Mouse (Mus musculus): ENCODE measurements around the gene Upk1a. TPM values are rescaled to one million over a fixed set of nuclear protein-coding genes. Genes with fewer than 3 reads are reported as not detected.

Gene Upk1a
- polyA plus RNA-seq, 1 experiment from 2014 or later = 1.2 TPM

DNA sequence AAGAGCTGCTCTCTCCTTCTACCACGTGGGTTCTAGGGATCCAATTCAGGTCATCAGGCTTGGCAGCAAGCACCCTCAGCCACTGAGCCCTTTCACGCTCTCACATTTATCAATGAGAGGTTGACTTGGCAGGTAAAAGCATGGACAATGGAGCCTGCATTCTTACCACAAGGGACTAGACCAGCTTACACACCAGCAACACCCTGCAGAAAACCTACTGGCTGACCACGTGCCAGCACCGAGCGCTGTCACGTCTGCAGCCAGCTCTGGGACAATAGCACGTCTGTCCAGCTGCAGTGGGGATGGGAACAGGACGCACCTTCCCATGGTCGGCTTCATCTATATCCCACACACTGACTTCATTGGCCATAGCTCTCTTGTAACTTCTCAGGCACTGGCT, 6.0 kb upstream of the Upk1a start:
- Histone ChIP-seq H3K27me3 (ENCODE audit: insufficient read depth, poor library complexity, severe bottlenecking) (no peaks in the 10 kb centered on the region), H3K36me3 (peaks cover 84% of the 10 kb centered on the region), H3K4me1 (replicated peaks) (no peaks in the 10 kb centered on the region), H3K4me3 (no peak overlapping the region), H3K27ac (no peak overlapping the region), H3K9me3 (no peaks in the 10 kb centered on the region)
- 96% methylated on average over 9 of the region's 9 CpGs for WGBS
- no peak for DNase-seq (ENCODE audit: low spot score)

DNA sequence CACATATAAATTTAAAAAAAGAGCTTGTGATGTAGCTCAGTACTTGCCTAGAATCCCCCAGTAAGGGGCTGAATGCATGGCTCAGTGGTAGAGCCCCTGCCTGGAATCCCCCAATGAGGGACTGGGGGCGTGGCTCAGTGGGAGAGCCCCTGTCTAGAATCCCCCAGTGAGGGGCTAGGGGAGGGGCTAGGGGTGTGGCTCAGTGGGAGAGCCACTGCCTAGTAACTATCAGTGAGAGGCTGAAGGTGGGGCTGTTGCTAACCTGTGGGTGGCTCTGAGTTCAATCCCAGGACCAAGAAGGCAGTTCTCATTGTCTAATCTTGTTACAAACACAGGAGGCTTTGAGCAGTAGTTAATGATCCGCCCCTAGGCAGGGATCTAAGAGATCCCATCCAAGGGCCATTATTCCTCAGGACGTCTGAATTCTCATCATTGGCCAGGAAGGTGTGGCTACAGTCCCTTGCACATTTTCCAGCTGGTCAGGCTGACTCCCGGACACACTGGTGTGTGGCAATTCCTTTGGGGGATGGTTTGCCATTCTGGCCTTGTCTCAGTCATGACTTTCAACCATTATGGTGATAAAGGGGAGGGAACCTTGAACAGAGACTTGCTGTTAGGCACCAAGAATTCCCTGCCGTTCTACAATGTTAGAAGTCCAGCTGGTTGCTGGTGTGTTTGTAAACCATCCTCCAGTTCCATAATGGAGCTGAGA, 2.6 kb upstream of the Upk1a start:
- H3K27ac ChIP-seq = no peak overlapping the region
- no peaks in the 10 kb centered on the region for H3K9me3 ChIP-seq
- no peak overlapping the region for H3K4me3 ChIP-seq
- H3K36me3 ChIP-seq = peaks cover 53% of the 10 kb centered on the region
- no peaks in the 10 kb centered on the region for H3K4me1 ChIP-seq (replicated peaks)
- 59% methylated on average over 5 of the region's 5 CpGs for WGBS
- H3K27me3 ChIP-seq (ENCODE audit: insufficient read depth, poor library complexity, severe bottlenecking) = no peaks in the 10 kb centered on the region
- no peak for DNase-seq (ENCODE audit: low spot score)

DNA sequence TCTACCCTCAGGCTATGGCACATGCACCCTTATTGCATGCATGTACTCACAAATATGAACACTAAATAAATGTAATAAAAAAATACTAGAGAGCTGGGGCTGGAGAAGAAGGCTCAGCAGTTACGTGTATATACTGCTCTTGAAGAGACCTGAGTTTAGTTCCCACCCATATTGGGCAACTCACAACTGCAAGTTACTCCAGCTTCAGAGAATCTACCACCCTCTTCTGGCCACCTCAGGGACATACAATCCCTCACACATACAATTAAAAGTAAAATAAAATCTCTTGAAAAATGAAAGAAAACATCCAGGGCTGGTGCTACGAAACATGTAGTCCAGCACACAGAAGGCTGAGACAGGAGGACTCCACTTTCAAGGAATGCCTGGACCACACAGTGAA, 1.8 kb upstream of the Upk1a start:
- Histone ChIP-seq H3K36me3 (peaks cover 46% of the 10 kb centered on the region), H3K27me3 (ENCODE audit: insufficient read depth, poor library complexity, severe bottlenecking) (no peaks in the 10 kb centered on the region), H3K9me3 (no peaks in the 10 kb centered on the region), H3K4me1 (replicated peaks) (no peaks in the 10 kb centered on the region), H3K27ac (no peak overlapping the region), H3K4me3 (no peak overlapping the region)
- DNase-seq (ENCODE audit: low spot score) = no peak
- WGBS = 81% methylated on average over 2 of the region's 2 CpGs

DNA sequence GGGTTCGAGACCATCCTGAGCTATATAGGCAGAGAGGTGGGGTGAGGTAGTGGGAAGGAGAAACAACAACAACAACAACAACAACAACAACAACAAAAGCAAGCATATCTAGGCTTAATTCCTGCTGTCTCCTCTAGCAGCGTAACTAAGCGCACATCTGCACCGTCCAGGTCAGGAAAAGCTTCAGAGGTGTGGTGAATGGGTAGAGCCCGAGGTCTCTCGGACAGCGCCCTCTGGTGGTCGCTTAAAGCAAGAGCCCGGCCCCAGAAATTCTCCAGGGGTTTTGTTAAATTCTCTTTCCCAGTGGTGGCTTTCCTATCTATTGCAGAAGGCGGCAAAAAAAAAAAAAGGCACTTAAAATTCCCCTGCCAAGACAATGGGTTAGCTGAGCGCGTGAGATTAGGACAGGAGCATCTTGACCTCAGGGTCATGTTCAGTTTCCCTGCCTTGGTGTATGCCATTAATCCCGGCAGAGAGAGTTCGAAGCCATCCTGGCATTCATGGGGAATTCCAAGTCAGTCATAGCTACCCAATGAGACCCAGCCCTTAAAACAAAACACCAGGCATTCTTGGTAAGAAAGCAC, 974 bp upstream of the Upk1a start:
- Histone ChIP-seq H3K27ac (no peak overlapping the region), H3K36me3 (peaks cover 38% of the 10 kb centered on the region), H3K4me1 (replicated peaks) (0 out of 2 replicates have a peak, but pooled peaks cover 1% of the 10 kb centered on the region), H3K27me3 (ENCODE audit: insufficient read depth, poor library complexity, severe bottlenecking) (no peaks in the 10 kb centered on the region), H3K9me3 (no peaks in the 10 kb centered on the region), H3K4me3 (no peak overlapping the region)
- DNase-seq (ENCODE audit: low spot score) = peak; percentile 62
- WGBS = 28% methylated on average over 14 of the region's 14 CpGs

DNA sequence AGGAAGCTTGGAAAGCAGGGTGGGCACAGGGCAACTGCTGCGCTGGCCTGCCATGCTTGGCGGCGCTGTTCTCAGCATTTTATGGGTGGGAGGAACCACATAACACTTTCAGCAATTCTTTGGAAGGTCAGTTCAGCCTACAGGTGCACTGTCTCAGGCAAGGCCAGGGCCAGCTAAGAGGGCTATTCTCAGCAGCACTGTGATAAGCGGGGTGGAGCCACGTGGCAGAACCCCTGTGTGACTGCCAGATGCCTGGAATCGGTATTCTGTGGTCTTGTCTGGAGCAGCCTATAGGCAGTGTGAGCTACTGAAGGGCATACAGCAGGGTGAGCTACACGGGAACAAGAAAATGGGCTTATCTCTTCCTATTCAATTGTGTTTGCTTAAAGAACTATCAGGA, 2.6 kb downstream of the Upk1a start:
- no peaks in the 10 kb centered on the region for H3K27me3 ChIP-seq (ENCODE audit: insufficient read depth, poor library complexity, severe bottlenecking)
- no peak overlapping the region for H3K4me3 ChIP-seq
- 58% methylated on average over 7 of the region's 7 CpGs for WGBS
- H3K4me1 ChIP-seq (replicated peaks) = 0 out of 2 replicates have a peak, but pooled peaks cover 6% of the 10 kb centered on the region
- H3K27ac ChIP-seq = no peak overlapping the region
- H3K36me3 ChIP-seq = peaks cover 2% of the 10 kb centered on the region
- H3K9me3 ChIP-seq = no peaks in the 10 kb centered on the region
- no peak for DNase-seq (ENCODE audit: low spot score)

DNA sequence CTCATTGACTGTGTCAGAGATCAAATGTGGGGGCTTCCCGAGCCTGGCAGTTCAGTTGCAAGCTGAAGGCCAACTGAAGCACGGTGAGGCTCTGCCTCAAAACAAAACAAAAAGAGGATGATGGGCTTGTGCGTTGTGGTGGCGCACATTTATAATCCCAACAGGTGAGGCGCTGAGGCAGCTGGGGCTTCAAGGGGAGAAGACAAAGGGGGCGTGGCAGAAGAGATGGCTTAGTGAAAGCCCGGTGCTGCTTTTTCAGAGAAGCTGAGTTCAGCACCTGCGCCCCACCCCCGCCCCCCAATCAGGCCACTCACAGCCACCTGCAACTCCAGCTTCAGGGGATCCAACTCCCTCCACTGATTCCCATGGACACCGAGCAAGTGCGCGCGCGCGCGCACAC, 4.2 kb downstream of the Upk1a start:
- Histone ChIP-seq H3K27me3 (ENCODE audit: insufficient read depth, poor library complexity, severe bottlenecking) (no peaks in the 10 kb centered on the region), H3K9me3 (no peaks in the 10 kb centered on the region), H3K36me3 (no peaks in the 10 kb centered on the region), H3K4me3 (no peak overlapping the region), H3K27ac (no peak overlapping the region), H3K4me1 (replicated peaks) (0 out of 2 replicates have a peak, but pooled peaks cover 6% of the 10 kb centered on the region)
- DNase-seq (ENCODE audit: low spot score) = no peak
- 49% methylated on average over 16 of the region's 16 CpGs for WGBS

DNA sequence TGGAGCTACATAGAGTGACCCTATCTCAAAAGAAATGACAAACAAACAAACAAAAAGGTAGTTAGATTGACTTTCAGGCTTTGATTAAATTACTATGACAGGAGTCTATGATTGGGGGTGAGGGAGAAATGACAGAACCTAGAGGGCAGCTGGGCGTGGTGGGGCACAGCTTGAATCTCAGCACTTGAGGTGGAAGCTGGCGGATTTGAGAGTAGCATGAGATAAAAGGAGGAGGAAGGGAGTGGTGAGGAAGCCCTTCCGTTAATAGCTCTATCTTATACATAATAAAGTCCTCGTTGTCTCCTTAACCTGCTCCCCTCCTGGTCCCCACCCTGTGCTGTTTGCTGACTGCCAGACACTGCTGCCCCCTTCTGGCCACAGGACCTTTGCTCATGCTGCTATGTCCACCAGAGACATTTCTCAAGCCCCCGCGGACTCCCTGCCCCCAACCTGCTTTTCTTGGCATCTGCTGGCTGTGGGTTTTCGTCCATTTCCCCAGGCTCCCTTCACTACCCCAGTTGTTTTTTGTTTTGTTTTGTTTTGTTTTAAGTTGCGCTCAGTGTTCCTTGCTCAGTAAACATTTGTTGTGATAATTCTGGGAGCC, 4.8 kb downstream of the Upk1a start:
- Histone ChIP-seq H3K4me3 (no peak overlapping the region), H3K27ac (no peak overlapping the region), H3K4me1 (replicated peaks) (0 out of 2 replicates have a peak, but pooled peaks cover 6% of the 10 kb centered on the region), H3K9me3 (no peaks in the 10 kb centered on the region), H3K36me3 (no peaks in the 10 kb centered on the region), H3K27me3 (ENCODE audit: insufficient read depth, poor library complexity, severe bottlenecking) (no peaks in the 10 kb centered on the region)
- WGBS = 36% methylated on average over 8 of the region's 8 CpGs
- peak; percentile 63 for DNase-seq (ENCODE audit: low spot score)

DNA sequence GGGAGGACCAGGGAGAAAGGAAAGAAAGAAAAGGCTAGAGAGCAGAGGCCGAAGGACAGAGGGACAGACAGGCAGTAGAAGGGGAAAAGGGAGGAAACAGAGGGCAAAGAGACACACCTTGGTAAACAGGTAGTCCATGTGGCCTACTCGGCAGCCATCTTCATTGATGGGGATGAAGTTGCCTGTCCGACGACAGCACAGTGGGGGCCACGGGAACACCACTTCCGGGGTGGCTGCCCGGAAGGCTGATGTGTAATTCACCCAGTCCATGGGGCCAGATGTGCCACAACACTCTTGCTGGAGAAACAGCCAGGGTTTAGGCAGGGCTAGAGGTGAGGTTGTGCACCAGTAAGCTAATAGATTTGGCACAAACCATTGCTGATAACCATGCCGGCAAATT, 7.7 kb downstream of the Upk1a start:
- no peak for DNase-seq (ENCODE audit: low spot score)
- 88% methylated on average over 8 of the region's 8 CpGs for WGBS
- Histone ChIP-seq H3K4me1 (replicated peaks) (peaks cover 15% of the 10 kb centered on the region), H3K36me3 (no peaks in the 10 kb centered on the region), H3K9me3 (no peaks in the 10 kb centered on the region), H3K27me3 (ENCODE audit: insufficient read depth, poor library complexity, severe bottlenecking) (no peaks in the 10 kb centered on the region), H3K4me3 (no peak overlapping the region), H3K27ac (no peak overlapping the region)

DNA sequence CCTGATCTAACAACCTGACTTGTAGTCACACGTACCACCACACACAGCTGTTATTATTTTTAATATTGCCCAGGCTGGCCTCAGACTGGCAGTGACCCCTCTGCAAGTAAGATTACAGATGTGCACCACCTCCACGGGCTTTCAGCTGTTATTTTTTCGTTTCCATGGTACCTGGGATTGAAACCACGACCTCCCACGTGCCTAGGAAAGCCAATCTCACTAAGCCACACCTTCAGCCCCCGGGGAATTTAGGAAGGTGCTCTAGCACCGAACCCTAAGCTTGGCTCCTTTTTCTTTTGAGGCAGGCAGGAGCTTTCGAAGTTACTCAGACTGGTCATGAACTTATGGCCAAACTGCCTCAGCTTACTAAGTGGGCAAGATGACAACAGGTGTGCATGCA, 8.2 kb downstream of the Upk1a start:
- H3K27me3 ChIP-seq (ENCODE audit: insufficient read depth, poor library complexity, severe bottlenecking) = no peaks in the 10 kb centered on the region
- H3K4me3 ChIP-seq = no peak overlapping the region
- no peaks in the 10 kb centered on the region for H3K9me3 ChIP-seq
- peaks cover 19% of the 10 kb centered on the region for H3K4me1 ChIP-seq (replicated peaks)
- no peak overlapping the region for H3K27ac ChIP-seq
- WGBS = 64% methylated on average over 8 of the region's 8 CpGs
- no peak for DNase-seq (ENCODE audit: low spot score)
- no peaks in the 10 kb centered on the region for H3K36me3 ChIP-seq

DNA sequence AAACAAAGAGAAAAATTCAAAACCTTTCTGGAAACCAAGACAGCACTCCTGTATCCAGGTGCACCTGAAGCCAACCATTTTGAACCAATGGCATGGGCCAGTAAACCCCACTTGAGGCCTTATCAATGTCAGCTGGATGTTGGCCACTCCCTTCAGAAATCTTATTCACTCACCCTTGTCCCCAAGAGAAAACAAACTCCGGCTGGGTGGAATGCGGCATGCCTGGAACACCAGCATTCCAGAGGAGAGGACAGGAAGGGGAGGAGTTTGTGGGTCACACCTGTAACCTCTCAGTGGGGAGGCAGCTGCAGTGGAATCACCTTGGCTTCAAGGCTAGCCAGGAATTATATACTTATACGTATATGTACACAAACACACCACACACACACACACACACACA, 10.1 kb downstream of the Upk1a start:
- DNase-seq (ENCODE audit: low spot score) = peak; percentile 20
- H3K36me3 ChIP-seq = no peaks in the 10 kb centered on the region
- peaks cover 14% of the 10 kb centered on the region for H3K4me1 ChIP-seq (replicated peaks)
- H3K27ac ChIP-seq = no peak overlapping the region
- no peaks in the 10 kb centered on the region for H3K9me3 ChIP-seq
- WGBS = 41% methylated on average over 3 of the region's 3 CpGs
- H3K27me3 ChIP-seq (ENCODE audit: insufficient read depth, poor library complexity, severe bottlenecking) = no peaks in the 10 kb centered on the region
- no peak overlapping the region for H3K4me3 ChIP-seq

DNA sequence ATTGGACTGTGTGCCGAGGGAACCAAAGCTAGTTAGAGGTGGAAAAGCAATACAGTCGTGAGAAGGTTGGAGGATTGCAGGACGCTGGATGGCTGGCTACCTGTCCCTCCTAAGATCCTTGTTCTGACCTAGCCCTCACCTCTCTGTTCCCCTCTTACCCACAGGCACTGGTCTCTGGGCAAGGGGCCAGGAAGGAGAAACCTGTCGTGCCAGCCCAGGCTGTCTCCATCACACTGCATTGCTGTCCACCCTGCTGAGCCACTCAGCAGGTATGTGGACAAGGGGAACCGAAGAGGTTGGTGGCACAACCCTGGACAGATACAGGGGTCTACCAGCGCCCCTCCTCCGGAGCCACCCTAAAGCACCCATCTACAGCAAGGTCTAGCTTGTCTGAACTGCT, 12.0 kb downstream of the Upk1a start:
- no peak for DNase-seq (ENCODE audit: low spot score)
- WGBS = 80% methylated on average over 7 of the region's 7 CpGs
- Histone ChIP-seq H3K27me3 (ENCODE audit: insufficient read depth, poor library complexity, severe bottlenecking) (no peaks in the 10 kb centered on the region), H3K4me3 (no peak overlapping the region; the same call in 1 of the 2 replicates), H3K4me1 (replicated peaks) (peaks cover 14% of the 10 kb centered on the region), H3K9me3 (no peaks in the 10 kb centered on the region), H3K27ac (no peak overlapping the region), H3K36me3 (no peaks in the 10 kb centered on the region)

DNA sequence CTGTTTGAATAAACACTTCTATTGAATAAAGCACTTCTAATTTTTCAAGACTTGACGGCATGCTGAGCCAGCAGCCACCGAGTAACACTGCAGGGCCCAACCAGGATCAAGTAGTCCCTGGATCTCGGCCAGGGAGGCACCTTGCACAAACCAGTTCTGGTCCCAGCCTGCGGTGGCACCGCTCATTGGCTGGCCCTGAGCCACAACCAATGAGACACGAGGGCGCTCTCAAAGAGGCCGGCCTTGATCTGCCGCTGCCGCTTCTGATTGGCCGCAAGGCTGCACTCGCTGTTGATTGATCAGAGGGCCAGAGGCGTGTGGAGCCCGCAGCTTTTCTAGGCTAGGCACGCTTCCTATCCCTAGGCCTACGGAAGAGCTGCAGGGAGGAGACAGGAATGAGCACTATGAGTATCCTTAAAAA, 12.7 kb downstream of the Upk1a start:
- WGBS = 3% methylated on average over 16 of the region's 16 CpGs

DNA sequence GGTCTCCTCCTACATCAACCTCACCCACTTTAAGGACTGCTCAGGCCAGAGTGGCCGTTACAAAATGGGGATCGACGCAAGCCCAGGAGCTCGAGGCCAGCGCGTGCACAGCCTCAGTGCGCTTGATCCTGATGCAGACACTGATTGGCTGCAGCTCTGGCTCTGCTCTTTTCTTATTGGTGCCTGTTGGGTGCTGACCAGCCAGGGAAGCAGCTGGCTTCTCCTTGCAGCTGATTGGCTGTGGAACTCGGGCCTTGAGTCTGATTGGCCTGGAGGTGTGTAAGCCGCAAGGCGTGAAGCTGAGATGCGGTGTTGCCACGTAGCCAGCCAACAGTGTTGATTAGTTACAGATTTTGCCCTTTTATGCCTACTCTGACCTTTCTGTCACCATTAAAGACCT, 13.9 kb downstream of the Upk1a start, which contains the start of gene Zbtb32:
Gene Zbtb32 (minus strand): TSS at position 124 of the 400 bp plus-strand sequence.
- DNase-seq (ENCODE audit: low spot score) = no peak
- Histone ChIP-seq H3K9me3 (no peaks in the 10 kb centered on the region), H3K4me1 (replicated peaks) (peaks cover 20% of the 10 kb centered on the region), H3K36me3 (no peaks in the 10 kb centered on the region), H3K27ac (no peak within 1 kb of the TSS; the same call in 1 of the 2 replicates), H3K4me3 (peak within 1 kb of the TSS; percentile 20), H3K27me3 (ENCODE audit: insufficient read depth, poor library complexity, severe bottlenecking) (no peaks in the 10 kb centered on the region)
- WGBS = 94% methylated on average over 12 of the region's 12 CpGs

More for the DNA sequence above, 12.7 kb downstream of the Upk1a start:
- H3K27ac ChIP-seq = no peak overlapping the region; the same call in 1 of the 2 replicates
- no peaks in the 10 kb centered on the region for H3K36me3 ChIP-seq
- H3K4me3 ChIP-seq = peak overlapping the region; percentile 20
- H3K9me3 ChIP-seq = no peaks in the 10 kb centered on the region
- DNase-seq (ENCODE audit: low spot score) = peak; percentile 84
- H3K27me3 ChIP-seq (ENCODE audit: insufficient read depth, poor library complexity, severe bottlenecking) = no peaks in the 10 kb centered on the region
- peaks cover 17% of the 10 kb centered on the region for H3K4me1 ChIP-seq (replicated peaks)

Data from hindbrain, embryonic 10.5 days (tissue).